Mouse (Mus musculus): Measurements from ENCODE around the gene Rims1.

GRCm38 (mm10) chr1:22268581-22269359 lies 537.0 kb downstream of the Rims1 start:
- TF ChIP-seq GATA1 (IDR thresholded peaks at IDR 0.05; ENCODE audit: borderline replicate concordance, low read length) = no peak
- TF ChIP-seq FLI1 (IDR thresholded peaks at IDR 0.05; ENCODE audit: low read length) = no peak
